Mouse (Mus musculus) urinary bladder, postnatal 36 days (tissue): ENCODE measurements around the gene Plin3.
A peak's percentile ranks its signal among the peaks of the same experiment; 100 is the strongest.

Source experiments
- DNase-seq, 2 experiments: peaks; one replicate each; pipeline ENCODE4 v3.0.0; 2022; ENCODE audit warnings: low spot score in 2 of 2, mixed read lengths in 1 of 2

Plin3 gene

DNA sequence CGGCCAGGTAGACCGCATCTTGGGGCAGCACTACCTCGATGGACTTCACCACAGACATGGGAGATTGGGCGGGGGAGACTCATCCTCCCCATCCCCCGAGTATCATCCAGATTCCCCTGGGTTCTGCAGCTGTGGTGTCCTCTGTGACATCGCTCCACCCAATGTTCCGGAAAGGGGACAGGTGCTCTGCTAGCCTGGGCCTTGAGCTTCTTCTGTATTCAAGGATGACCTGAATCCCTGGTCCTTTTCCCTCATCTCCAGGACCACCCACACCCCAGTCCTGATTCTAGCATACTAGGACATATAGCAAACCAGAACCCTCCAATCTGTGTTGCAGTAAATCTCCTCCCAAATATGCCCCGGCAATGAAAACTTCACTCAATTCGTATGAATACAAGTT lies 7.5 kb upstream of the Plin3 start, which contains the start of gene Arrdc5:
Gene Arrdc5, minus strand, starts transcription at position 101 of the 400 bp plus-strand sequence.
- no peak for DNase-seq

DNA sequence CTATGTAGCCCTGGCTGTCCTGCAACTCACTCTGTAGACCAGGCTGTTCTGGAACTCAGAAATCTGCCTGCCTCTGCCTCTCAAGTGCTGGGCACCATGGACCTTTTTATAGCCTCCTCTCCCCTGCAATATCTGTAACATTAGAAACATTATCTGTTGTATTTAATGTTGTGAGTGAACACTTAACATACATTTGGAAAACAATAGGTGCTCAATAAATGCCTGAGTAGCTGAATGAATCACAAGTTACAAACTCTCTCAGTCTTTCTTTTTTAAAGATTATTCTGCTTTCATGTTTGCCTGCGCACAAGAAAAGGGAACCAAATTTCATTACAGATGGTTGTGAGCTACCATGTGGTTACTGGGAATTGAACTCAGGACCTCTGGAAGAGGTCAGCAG lies 5.6 kb upstream of the Plin3 start:
- DNase-seq = no peak

DNA sequence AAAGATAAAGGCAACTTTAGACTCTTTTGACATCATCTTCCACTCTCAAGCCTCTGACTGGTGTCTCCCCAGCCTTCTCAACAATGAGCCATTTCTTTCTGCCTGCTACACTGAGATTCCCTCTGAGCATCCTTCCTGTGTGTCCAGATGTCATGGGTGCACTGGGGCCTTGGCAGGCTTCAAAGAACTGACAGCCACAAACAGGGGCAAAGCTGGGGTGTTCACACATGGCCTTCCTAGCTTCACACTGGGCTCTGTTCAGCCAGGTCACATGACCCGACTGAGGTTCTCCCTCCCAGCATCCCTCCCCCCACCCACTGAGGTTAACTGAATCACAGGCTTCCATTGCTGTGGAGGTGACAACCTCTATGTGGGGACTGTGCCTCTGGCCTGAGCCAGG lies 3.5 kb upstream of the Plin3 start:
- DNase-seq = no peak

DNA sequence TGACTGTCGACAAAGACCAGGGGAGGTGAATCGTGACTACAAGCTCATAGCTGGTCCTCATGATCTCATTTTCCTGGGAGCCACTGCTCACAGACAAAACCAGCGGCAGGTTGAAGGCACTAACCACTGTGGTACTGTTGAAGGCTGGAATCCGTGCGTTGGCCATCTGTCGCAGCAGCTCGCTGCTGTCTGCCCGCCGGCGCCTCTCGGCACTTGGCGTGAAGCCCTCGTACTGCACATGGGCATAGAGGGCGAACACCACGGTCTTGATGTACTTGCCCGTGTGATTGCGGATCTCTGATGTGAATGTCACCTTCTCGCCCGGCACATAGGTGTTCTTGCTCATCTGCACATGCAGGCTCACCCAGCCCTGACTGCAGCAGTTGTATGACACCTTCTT lies 1.6 kb upstream of the Plin3 start:
- no peak for DNase-seq

DNA sequence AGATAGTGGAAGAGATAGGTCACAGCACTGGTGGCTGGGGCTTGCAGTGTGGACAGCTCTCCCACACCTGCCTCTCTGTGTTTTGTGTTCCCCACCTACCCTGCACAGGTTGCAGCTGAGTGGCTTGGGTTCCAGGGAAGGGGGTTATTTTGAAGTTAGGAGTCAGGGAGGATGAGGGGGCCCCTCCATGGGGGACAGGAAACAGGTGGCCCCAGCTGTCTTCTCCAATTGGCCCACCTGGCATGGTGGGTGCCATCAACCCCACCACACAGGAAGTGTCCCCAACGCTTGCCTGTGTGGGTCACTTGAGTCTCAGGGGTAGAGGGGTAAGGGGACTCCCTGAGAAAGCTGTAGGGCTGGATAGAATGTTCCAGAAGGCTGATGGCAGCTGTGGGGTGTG lies 618 bp upstream of the Plin3 start:
- no peak for DNase-seq

DNA sequence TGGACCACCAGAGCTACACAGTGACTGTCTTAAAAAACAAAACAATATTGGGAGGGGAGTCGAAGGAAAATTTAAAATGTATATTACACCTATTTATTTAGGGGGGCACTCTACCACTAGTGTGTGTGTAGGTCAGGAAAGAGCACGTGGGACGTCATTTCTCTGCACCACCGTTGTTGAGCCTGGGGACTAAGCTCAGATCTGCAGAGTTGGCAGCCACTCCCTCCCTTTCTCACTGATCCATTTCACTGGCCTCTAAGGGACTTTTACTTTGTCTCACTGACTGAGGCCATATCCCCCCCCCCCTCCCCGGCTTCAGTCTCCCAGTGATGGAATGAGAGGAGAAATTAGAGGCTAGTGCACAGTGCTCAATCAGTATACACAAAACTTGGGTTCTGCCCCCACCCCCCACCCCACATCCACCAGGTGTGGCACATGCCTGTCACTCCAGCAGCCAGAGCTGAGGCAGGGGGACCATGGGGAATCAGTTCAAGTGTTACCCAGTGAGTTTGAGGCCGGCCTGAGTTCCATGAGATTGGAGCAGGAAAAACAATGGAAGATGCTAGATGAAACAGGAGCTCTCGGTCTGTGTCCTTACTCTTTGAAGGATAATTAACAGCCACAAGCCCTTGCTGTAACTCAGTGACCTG lies 722 bp downstream of the Plin3 start:
- no peak for DNase-seq

DNA sequence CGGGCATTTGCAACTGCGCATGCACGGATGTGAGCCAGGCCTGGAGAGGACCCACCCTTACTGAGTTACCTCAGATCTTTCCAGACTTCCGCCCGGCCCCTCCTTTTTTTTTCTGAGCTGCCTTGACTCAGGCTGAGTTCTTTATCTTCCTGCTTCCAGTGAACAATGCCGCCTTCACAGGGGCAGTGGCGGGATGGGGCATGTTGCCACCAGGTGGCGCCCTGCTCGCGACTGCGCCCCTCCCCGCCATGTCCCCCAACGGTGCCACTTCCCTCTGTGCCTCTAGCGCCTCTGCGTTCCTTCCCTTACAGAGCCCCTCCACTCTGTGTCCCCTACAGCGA lies 1.5 kb downstream of the Plin3 start:
- DNase-seq = peak; percentile 83 to 93

DNA sequence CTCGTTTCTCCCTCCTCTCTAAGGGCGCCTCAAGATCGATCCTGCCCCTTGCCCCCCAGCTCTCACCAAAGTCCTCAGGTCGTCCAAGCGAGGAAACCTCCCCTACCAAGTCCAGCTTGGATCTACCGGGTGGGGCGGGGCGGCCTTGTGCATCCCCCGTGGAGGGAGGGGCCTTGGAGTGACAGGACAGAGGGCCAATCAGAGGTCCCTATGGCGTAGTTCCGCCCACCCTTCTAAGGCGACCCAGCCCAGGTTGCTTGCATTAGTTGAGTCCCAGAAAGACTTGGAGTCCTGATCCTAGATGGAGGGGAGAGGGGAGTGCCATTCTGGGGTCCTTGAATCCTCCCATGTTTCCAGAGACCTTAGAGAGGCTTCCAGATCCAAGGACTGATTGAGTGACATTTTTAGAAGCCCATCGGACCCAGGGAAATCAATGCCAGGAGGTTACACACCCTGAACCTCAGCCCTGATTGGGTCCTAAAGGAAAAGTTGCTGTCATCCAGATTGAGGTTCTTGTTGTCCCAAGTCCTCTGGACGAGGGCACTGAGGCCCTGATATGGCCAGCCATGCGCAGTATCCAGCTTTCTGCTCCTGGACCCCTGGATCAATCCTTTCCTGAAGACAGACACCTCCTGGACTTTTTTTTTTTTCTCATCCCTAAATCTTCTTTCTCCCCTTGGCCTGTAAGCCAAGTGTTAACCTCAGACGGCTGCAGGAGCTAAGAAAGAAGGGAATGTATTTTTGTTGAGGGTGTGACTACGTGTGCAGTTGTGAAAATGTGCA lies 2.1 kb downstream of the Plin3 start:
- DNase-seq = peak; percentile 99 to 100

DNA sequence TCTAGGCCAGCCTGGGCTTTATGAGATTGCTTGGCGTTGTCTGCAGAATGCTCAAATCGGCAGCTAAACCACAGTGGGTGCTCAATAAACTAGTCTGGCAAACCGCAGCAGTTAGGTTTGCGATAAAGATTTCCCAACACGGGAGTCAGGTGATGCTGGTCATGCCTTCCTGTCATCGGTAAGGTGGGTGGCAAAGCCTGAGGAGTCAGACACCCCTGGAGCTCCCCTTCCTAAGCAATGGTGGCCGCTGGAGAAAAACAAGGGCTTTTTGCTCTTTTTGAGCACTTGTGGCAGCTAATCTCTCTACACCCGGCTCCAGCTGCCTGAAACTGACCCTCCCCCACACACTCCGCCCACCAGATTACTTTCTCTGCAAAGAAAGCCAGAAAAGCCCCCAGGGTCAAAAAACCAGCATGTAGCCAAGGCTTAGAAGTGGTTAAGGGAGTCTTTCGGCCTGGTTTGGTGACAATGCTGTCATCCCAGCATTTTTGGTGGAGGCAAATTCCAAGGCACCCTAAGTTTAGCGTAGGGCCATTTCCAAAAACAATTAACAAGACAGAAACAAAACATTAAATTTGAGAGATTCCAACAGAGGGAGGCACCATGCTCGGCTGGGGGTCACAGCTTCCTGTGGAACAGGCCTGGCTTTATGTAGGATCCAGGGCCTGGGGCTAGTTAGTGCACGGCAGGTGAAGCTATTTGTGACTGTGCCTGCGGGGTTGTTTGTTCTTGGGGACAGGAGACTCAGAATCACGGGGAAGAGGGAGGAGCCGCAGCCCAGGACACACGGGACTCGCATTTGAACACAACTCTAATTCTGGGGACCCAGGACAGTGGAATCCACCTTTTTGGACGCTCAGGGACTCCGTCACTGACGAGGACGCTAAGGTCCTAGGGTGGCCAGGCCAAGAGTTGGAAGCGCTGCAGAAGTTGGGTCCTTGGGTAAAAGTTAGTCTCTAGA lies 3.0 kb downstream of the Plin3 start:
- DNase-seq = peak; percentile 63 to 68

DNA sequence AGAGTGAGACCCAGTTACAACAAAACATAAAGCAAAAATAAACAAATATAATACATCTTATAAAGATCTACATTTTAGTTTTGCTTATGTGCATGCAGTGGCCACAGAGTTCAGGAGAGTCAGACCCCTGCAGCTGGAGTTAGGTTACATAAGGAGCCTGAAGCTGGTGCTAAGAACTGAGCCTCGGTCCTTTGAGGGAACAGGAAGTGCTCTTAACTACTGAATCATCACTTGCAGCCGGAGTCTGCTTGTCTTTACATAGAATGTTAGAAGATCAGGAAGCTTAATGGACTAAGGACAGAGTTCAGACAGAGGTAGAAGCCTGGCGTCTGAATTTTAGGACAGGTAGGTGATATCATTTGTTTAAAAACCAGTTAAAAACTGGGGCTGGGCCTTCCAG lies 3.8 kb downstream of the Plin3 start:
- DNase-seq = no peak

DNA sequence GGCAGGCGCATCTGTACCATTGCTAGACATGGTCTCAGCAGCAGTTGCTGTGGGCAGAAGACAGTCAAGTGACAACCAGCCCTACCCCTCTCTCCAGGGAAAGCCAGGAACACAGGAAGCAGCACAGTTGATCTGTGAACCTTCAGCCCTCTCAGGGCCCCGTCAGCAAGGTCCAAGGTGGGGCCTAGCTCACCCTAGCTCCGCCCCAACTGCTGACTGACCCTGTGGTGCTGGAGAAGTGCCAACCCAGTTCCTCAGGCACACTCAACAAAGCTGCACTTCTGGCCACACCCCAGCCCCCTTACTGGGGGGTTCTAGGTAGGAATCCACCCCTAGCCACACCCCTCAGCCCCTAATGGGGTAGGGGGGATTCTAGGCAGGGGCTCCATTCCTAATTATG lies 4.8 kb downstream of the Plin3 start:
- peak in 1 of 2 experiments; percentile 49 for DNase-seq

DNA sequence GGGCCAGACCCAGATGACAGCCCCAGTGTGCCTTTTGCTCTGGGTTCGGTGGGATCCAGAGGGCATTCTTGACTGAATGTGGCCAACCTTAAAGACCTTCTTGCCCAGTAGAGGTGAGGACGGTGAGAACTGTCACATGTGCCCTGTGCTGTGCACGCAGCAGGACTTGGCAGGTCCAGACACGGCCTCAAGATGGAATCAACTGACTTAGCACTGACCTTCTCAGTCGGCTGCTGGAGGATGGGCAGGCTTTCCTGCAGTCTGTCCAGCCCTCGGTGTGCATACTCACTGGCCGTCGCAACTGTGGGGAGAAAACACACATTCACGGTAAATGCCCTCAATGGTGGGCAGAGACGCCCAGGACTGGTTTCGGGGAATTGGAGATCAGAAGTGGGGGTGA lies 6.7 kb downstream of the Plin3 start:
- peak in 1 of 2 experiments; percentile 58 for DNase-seq

DNA sequence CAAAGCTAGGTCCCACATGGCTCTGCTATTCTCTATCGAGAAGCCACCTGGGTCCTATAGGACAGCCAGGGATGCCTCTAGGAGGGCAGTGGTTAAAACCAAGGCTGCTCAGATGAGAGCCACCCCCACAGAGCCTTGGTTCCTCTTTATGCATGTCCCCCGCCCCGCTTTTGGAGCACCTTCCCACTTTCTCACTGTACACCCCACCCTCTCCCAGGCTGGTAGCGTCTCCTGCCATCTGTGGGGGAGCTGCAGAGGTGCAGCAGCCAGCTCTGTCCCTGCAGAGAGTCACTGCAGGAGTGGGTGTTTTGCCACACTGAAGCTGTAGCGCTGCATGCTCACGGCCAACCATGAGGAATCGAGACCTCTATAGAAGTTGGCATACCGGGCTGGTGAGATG lies 9.4 kb downstream of the Plin3 start:
- no peak for DNase-seq

DNA sequence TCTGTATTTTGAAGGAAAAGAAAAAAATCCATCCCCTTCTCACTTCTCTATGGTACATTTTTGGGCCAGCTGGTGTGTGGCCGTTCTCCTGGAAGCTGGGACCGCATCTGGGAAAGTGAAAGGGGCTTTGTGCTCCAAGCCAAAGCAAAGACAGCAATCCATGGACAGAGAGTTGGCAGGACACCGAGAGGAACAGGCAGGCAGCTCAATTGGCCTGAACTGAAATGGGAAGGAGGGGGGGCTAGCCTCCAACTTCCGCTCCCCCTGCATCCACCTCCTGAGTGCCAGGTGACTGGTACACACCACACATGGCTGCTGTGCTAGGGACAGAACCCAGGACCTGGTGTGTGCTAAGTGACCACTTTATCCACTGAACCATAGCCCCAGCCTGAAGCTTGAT lies 9.9 kb downstream of the Plin3 start:
- no peak for DNase-seq

DNA sequence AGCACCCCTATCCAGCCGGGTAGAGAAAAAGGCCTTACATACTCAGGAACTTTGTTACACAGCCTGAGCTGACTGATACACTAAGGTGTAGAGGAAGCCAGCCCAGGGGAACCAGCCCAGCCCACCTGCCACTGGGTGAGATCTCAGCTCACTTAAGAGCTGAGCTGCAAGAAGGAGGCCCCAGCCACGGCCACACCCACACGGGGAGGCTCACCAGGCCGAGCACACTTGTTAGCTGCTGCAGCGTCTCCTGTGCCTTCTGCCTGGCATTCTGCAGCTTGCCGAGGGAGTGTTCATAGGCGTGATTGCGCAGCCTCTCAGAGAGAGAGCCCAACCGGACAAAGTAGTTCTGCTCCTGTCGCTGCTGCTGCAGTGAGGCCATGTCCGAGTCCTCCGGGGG lies 11.5 kb downstream of the Plin3 start:
- no peak for DNase-seq

DNA sequence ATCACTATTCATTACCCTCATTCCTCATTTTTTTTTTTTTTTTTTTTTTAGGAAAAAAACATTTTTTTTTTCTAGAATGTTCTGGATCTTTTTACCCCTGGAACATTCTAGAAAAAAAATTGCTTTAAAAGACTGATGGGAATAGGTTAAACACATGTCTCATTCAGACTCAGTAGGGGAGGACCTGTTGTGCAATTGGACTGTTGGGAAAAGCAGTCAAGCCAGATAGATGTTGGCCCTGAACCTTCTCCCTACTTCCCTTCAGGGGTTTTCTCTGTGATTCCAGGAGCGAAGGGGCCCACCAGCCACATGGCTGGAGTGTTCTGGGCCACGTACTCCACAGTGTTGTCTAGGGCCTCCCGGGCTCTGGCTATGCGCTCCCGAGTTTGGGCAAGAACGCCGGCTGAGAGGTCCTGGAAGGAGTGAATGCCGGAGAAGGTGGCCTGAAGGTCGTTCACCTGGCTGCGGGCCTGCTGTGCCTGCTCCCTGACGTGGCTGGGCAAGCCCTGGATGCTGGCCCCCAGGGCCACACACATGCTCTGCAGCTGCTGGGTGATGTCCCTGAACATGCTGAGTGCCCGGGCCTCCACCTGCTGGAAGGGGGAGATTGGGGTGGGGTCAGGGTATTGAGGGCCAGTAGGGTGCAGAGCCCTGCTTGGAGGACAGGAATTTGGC lies 13.1 kb downstream of the Plin3 start:
- DNase-seq = no peak

DNA sequence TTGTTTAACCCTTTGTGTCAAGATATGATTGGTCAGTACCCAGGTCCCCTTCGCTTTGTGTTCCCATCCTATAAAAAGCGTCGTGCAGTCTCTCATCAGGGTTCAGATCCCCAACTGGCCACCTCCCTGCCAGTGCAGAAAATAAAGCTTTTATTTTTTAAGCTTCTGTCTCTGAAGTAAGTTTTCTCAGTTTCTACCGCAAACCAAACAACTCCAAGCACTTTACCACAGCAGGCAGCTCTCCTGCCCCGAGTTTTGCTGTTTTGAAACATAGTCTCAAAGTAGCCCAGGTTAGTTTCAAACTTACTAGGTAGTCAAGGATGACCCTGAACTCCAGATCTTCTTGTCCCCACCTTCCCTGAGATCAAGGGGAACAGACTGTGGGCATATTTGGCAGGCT lies 14.3 kb downstream of the Plin3 start:
- DNase-seq = no peak

DNA sequence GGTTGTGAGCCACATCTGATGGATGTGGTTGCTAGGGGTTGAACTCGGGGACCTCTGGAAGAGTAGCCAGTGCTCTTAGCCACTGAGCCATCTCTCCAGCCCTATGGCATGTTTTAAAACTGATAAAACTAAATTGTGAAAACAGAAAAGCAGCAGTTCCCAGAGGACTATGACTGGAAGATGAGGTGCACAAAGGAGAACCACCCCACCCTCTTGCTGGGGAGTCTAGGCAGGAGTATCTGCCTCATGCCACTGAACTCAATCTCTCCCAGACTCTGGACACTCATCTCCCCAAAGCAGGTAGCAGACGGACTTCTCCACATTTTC lies 15.1 kb downstream of the Plin3 start:
- DNase-seq = no peak

DNA sequence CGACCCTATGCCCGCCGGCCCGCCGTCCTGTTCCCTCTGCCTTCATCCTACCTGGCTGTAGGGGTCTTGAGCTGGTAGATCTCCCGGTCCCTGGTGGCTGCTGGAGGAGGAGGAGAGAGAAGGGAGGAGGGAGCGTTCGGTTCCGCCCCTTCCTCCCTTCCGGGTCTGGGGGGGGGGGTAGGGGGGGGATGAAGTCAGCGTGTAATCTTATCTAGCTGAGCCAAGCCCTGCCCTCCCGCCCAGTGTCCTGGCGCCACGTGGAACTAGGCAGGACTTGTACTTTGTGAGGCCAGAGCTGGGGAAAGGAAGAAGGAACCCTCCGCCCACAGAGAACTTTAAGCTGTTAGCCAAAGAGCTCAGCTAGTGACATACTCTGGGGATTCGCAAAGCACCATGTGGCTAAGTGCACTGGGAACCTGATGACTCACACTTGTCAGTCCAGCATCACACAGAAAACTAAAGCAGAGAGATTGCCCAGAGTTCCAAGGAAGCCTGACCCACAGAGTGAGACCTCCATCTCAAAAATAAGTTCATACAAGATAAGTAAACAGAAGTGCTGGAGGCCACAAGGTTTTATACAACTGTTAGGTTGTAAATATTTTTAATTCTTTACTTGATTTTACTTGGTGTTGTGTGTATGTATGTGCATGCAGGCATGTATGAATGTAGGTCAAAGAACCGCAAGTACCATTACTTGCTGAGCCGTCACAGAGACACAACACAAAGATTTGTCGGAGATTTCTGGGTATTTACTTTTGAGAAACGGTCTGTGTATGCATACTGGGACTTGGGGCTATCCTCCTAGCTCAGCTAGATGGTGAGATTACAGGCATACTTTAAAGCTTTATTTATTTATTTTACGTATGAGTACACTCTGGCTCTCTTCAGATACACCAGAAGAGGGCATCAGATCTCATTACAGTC lies 15.8 kb downstream of the Plin3 start, which contains the start of gene Ticam1:
Gene Ticam1, minus strand, starts transcription at position 144 of the 924 bp plus-strand sequence.
- peak; percentile 80 to 93 for DNase-seq

DNA sequence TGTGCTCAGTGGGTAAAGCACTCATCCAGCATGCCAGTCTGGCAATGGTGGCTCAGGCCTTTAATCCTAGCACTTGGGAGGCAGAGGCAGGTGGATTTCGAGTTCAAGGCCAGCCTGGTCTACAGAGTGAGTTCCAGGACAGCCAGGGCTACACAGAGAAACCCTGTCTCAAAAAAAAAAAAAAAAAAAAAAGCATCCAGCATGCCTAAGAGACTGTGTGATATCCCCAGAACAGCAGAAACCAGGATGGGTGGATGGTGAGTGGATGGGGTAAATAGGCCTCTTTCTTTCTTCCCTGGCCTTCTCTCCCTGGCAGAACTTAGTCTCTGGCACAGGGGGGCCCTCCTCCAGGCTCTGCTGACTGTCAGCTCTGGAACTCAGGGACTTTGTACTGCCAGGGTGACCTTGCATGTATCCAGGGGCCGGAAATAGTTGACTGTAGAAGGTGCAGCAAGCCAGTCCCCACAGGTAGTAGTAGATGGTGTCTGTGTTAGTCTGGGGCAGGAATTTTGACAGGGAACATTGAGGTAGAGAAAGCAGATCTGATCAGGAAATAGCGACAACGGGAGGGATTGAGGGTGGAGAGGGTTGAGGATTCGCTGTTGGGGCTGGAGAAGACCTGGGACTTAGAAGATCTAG lies 16.7 kb downstream of the Plin3 start:
- DNase-seq = no peak
